Mouse (Mus musculus): ENCODE measurements around the gene Zc3h12a.

The Zc3h12a gene

DNA sequence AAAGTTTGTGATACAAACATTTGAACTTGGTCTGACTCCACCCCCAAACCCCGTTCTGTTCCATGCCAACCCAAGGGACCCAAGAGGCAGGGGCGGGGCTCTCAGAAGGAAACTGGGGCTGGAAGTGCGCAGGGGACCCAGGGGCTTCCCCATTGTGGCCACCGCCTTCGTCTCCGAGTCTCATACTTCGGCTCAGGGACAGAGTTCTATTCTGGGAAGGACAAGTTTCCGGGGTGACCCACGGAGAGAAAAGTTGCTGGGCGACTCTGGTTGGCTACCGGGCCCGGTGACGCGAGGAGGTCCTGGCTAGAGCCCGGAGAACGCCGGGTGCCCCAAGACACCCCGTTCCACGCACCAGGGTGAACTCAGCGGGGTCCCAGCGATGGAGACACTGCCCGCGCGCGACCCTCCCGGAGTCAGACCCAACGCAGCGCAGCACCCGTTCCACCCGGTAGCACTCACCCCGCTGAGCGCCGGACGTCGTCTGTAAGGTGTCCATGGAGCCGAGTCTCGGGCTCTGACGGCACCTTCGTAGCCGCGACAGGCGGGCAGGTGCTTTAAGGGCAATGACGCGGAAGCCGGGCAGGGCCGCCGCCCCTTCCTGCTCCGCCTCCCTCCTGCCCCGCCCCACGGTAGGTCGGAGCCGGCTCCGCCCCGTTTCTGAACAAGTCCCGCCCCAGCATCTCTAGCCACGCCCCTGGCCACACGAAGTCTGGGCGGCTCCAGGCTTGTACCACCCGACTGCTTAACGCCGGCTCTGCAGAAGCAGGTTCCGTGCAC lies at the start of gene Zc3h12a:
Zc3h12a (minus strand) TSS at position 536 of the 780 bp plus-strand sequence.
- DNase-seq = peak; percentile 92 to 97

DNA sequence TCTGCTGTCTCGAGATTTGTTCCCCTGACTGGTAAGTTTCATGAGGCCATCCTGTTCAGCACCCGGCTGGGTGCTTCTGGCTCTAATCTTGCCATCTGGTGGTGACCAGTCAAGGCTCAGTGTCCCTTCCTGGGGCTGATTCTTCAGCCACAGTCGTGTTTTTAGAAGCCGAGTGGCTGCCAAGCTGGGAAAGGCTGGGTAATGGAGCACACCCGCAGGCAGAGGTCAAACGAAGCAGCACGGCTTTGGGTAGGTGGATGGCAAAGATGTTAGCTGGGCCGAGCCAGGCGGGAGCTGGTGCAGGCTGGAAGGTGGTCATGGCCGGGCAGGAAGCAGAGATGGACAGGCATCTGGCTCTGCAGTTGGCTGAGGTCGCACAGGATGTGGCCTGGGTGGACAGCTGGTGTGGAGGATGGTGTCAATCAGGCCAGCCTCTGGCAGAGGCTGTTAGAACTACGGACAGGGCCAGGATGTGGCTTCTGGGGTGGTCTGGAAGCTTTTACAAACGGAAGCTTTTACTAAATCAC lies 49.1 kb upstream of the Zc3h12a start:
- DNase-seq = peak; percentile 17 to 50

DNA sequence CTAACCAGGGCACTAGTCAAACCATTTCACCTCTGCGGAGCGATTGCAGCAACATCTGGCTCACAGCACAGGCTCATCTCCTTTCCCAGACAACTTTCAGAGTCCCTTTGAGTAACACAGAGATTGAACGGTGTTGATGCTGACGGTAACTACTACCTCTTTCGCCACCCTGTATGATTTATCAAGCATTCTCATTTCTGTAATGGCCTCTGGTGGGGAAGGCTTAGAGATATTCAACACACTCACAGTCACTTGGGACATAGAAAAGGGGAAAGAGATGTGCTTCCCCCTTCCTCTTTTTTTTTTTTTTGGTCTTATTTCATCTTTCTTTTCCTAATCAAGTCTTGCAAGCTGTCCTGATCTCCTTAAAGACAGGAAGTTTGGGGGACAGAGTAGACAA lies 48.5 kb upstream of the Zc3h12a start:
- no peak for DNase-seq

DNA sequence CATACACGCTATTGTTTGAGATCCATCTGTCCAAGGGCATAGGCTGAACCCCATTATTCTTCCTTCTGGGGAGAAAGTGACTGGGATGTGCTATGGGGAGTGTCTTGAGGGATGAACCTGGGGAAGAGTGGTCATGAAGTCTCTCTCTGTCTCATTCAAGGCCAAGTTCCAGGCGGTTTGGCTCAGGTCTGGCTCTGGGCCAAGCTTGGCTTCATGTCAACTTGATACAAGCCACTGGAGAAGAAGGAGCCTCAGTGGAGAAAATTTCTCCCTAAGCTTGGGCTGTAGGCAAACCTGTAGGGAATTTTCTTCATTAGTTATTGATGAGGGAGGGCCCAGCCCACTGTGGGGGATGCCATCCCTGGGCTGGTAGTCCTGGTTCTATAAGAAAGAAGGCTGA lies 48.0 kb upstream of the Zc3h12a start:
- DNase-seq = peak; percentile 63 to 84

DNA sequence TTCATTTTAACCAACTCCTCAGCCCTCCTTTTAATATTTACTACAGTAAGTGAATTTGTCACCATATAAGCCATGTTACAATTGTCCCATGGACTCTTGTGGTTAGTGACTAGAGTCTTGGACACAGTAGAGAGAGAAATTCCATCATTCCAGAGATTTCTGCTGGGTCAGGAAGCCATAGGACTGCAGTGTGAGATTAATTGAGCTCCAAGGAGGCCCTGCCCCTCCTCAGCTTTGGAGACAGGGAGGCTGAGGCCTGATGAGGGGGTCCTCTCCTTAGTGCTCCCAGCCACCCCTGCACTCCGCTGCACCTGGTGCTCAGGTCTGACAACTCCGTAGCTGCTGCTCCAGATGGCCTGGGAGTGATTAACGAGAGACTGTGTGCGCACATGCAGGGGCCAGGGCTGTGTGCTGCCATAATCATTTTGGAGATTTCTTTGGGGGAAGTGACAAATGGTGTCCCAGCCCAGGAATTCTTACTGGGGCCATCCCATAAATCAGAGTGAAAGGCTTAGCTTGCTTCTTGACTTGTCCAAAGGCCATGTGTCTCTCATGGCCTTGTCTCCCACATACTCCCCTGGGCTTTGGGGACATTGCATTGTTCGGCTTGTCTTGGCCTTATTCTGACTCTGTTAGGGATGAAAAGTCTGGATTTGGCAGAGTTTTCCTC lies 47.0 kb upstream of the Zc3h12a start:
- DNase-seq = peak; percentile 15 to 37

DNA sequence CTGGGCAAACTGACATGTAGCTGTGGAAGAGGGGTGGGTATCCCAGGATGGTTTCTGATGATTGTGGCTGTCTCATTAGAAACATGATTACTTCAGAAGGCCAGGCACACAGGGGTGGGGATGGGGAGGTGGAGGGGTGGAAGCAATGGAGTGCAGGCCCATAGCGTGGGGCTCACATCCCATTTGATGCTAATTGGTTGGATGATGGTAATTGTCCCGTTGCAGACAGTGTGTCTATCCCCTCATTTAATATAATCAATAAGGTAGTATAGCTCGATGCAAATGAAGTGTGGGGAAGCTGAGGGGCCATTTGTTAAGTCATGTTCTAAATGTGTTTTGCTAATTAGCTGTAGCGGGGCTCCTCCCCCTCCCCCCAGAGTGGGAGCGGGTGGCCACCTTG lies 45.5 kb upstream of the Zc3h12a start:
- no peak for DNase-seq

DNA sequence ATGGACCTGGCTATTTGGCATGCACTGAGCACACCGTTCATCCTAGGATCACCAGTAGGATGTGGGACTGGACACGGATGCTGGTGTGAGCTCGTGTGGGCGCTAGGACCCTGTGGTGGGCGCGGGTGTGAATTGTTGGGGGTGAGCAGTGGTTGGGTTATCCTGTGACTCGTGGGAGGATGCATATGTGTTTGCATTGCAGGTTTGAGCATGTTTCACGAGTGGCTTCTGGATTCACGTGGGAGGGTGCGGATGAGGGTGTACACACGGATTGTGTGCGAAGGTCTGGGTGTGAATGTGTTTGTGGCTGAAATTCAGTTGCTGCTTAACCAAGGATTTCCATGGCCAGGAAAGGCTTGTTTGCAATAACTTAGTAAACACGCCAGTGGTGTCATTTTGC lies 45.1 kb upstream of the Zc3h12a start:
- no peak for DNase-seq

DNA sequence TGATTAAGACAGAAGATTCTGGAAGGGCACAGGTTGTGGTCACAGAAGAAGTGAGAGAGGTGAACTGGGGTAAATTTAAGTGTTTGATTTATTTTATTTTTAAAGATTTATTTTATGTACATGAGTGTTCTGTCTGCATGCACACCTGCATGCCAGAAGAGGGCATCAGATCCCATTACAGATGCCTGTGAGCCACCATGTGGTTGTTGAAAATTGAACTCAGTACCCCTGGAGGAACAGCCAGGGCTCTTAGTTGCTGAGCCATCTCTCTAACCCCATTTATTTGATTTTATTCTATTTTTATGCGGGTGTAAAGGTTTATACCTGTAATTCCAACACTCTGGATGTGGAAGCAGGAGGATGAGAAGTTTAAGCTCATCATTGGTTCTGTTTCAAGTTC lies 40.1 kb upstream of the Zc3h12a start:
- DNase-seq = no peak

DNA sequence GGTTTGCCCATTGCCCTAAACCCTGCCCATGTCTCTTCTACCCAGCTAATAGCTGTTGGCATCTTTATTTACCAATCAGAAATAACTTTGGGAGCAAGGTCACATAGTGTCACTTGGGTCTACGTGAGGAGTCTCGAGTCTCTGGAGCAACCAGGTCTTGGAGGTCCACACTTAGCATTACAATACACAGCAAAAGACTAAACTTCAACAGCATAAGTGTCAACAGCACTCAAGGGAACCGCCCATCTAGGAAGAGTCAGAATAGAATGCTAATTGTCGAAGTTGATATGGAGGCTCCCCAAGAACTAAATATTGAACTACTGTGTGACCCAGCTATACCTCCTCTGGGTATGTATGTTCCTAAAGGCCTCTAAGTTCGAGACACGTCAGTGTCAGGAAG lies 37.2 kb upstream of the Zc3h12a start:
- DNase-seq = no peak

DNA sequence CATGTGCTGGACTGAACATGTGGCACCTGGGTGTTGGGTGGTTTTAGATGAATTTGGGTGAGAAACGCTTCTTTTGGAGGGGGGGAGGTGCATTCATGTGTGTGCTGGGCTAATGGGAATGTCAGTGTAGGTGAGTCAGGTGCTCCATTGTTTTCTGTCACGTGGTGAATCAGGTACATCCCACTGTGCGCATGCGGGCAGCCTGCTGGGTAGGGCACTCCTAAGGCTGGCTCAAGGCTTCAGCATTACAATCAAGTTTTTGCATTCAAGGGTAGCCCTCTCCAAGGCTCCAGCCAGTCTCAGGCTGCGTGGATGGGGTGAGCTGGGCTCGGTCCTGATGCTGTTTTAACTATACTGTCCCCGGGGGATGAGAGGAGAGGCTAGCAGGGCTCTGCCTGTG lies 35.1 kb upstream of the Zc3h12a start:
- no peak for DNase-seq

DNA sequence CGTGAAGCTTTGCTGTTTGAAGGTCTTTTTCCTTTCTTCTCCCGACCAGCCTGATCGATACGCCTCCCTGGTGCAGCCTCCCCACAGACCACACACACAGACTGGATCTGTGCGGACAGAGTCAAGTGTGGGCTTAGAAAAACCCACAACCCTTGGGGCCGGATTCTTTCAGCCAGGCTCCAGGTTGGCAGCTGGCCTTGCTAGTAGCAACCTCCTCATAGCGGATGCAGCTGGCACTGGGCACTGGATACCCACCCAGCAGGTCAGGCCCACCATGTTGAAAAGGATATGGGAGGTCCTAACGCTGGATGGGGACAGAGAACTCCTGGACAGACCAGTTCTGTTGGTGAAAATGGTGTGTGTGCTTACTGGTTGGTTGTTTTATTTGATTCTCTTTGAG lies 33.8 kb upstream of the Zc3h12a start:
- DNase-seq = no peak

DNA sequence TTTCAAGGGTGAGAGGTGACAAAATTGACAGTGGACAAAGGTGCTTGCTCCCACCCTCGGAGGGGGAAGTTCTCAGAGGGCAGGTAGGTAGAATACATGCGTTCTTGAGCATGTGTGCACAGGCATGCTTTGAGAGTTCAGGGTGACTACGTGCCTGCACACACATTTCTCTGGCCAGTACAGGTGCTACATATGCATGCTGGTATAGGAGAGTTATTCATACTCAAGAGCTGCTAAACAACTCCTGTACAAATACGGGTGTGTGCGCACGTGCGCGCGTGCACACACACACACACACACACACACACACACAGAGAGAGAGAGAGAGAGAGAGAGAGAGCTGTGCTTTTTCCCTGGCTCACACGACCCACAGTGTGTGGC lies 33.3 kb upstream of the Zc3h12a start:
- no peak for DNase-seq

DNA sequence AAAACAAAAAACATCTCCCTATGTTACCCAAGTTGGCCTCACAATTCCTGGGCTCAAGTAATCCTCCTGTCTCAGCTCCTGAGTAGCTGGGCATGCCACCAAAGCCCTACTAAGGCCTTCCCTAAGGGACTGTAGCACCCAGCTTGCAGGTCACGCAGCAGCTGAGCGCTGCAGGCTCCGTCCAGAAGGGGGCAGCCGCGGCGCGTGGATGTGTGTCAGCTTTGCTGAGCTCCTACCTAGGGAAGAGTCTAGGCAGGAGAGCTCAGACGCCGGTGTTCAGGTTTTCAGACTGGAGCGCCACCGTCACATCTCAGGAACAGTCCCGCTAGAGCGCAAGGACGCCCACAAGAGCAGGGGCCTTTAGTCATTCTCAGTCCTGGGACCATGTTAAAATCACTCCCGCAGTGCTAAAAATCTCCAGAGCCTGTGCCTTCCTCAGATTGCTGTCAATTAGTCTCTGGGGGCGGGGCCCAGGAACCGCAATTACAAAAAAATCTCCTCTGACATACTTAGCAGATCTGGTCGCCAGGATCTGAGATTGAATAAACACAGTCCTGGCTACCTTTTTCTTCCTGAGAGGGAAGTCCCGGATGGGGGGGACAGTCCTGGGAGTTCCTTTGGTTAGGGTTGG lies 32.8 kb upstream of the Zc3h12a start:
- DNase-seq = peak; percentile 84 to 94

DNA sequence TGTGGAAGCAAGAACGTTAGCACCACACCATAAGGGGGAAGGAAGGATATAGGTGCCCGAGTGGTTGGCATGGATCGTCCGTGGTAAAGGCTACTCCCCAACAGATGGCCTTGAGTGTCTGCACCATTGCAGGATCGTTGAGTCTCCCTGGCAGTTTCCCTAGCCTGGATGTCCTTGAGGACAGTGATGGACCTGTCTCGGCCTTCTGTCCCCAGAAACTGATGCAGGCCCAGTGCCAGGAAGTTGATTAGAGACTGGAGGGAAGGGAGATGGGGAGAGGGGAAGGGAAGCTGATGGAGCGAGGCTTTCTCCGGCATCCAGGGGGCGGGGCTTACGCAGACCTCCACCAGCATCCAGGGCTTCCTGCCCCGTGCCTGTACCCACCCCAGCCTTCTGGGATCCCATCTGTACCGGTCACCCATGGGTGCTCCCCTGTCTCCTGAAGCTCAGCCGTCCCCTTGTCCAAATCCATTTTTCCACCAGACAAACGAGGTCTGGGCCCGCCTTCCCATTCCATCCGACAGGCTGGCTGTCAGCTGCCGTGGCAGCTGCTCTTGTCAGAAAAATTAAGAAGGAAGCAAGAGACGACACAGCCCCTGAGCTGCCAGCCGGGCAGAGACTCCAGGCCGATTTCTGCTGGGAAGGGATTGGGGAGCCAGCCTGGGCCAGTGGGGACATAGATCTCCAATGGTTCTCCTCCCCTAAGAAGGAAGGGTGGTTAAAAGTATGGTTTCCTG lies 31.1 kb upstream of the Zc3h12a start:
- no peak for DNase-seq

DNA sequence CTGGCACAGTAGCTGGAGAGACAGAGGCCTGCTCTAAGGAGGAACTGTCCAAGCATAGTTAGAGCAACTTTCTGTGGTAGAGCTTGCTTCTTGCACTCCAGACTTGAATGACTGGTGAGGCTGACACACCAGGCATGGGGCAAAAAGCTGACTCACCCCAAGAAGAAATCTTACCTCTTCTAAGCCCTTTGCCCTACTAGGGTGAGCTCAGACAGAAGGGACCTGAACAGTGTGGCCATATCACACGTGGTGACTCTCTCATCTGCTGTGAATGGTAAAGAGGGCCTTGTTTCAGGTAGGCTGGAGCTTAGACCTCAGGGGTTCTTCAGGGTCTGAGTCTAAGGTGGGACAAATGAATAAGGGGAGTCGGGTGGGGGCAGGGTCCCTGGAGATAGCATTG lies 30.4 kb upstream of the Zc3h12a start:
- no peak for DNase-seq

DNA sequence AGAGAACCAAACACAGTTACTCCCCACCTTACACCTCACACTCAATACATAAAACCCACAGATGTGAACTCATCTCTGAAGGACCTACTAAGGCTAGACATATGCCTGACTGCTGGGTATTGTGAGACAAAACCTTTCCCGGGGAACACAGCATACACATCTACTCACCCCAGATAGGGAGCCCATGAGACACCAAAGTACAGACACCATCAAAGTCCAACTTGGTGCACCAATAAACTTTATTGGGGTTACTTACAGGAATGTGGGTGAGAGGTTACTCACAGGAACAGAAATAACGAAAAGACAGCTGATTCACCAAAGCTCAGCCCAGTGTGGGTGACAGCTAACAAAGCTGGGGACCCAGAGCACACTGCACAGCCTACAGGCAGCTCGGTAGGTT lies 29.7 kb upstream of the Zc3h12a start:
- no peak for DNase-seq

DNA sequence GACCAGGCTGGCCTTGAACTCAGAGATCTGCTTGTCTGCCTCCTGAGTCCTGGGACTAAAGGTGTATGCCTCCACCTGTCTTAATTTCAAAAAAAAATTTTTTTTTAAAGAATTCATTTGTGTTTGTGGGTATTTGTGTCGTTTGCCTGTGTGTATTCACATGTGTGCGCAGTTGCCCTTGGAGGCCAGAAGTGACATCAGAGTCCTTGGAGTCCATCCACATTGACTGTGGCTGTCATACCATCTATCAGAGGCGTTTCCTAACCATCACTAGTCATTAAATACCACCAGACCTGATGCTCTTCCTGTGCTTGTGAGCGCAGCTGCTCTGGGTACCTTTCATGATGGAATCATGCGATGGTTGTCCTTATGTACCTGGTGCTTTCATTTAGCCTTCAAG lies 28.0 kb upstream of the Zc3h12a start:
- no peak for DNase-seq

DNA sequence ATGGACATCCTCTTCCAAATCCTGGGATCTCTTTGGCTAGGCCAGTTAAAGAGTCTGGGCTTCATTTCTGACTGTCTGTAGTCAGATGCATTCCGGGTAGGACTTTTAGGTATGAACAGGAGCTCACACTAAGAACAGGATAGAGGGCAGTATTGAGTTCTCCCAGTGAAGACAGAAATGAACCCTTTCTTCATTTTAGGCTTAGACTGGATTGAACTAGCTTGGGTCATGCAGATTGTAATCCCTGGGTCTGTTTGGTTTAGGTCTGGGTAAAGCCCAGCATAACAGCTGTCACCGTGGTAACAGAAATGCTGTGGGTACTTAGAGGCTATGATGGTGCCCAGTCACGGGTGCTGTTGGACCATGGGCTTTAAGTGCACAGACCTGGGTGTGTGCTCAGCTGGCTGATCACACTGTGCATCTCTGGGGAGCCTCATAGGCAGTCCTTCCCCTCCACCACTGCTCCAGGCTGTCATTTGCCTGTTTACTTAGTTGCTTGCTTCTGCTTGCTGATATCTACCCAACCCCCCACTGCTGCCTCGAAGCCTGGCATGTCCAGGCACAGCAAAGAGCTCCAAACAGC lies 26.1 kb upstream of the Zc3h12a start:
- no peak for DNase-seq

DNA sequence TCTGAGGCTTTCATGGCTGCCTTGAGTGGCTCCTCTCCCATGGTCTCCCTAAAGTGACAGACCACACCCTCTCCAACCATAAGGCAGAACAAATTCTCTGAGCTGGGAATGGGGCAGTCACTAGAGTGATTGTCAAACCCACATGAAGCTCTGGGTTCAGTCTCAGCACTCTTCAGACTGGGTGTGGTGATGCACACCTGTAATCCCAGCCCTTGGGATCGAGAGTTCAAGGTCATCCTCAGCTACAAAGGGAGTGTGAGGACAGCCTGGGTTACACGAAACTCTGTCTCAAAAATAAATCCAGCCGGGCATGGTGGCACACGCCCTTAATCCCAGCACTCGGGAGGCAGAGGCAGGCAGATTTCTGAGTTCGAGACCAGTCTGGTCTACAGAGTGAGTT lies 24.8 kb upstream of the Zc3h12a start:
- DNase-seq = no peak

DNA sequence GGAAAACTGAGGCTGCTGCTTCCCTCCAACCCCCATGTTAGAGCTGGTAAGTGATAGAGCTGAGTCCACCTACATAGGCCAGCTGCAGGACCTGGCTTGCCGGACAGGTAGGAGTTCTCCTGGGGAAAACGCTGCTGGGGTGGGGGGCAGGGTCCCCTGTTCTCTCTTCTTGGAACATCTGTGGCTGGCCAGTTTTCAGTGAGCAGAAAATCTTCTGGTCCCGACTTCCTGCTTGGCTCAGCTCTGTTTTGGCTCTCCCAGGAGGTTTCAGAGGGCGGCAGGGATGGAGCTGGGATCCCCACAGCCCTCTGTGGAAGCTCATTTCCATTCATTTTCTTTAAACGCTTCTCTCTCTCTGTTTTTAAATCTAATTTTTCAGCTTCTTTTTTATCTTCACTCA lies 21.8 kb upstream of the Zc3h12a start:
- peak in 1 of 2 experiments; percentile 8 for DNase-seq

DNA sequence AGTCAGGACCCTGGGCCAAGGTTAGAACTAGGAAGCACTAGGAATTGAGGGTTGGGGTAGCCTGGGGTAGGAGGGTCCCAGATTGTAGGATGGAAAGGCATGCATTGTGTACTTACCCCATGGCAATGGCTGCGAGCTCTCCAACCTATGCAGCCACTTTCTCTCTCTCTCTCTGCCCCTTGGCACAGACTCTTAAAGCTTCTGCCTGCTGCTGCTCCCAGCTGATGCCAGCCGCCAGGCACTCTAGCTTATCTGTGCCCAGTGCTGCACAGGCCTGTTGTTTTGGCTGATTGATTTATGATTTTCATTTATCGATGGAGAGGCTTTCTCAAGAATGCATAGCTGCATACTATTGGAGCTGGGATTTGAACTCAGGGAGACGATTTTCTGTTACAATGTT lies 20.3 kb upstream of the Zc3h12a start:
- no peak for DNase-seq

DNA sequence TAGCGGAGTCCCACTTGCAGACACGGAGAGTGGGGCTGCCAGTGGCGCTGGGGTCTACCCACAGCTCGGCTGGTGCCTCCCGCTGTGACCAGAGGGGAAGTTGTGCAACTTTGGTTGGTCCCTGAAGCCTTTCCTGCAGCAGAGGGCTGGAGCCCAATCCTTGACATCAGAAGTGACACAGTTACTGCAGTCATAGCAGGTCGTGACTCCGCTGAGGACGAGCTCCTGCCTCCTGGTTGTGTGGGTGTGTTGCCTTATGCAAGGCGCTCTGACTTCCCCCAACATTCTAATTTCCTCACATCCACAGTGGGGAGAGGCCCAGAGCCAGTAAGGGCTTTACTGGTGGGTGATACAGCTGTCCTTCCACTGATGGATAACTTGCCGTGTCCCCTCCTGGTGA lies 17.6 kb upstream of the Zc3h12a start:
- DNase-seq = peak in 1 of 2 experiments; percentile 21

DNA sequence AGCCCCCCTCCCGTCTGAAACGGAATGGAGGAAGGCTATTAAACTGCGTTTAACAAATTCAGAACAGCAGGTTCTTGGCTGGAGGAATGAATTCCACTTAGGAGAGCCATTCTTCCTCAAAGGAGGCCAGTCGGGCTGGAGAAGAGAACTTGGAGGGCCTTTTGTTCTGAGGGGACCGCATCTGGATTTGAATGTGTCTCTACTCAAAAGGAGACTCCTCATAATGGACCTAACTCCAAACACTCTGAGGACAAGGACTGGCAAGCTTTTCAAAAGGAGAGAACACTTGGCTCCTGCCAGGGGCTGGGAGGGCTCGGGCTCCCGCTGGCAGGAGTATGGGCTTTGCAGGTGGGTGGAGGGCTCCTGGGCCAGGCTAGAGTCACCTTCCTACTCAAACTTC lies 17.0 kb upstream of the Zc3h12a start:
- DNase-seq = no peak

Measured in kidney, postnatal 36 days (tissue).